Mouse (Mus musculus) heart, adult 8-10 months (tissue): ENCODE results near the gene Usf3. TPM values are rescaled to one million over a fixed set of nuclear protein-coding genes. Genes with fewer than 3 reads are reported as not detected.

ENCODE experiments used
- DNase-seq: peaks from one replicate; pipeline ENCODE4 v3.0.0; 2022; ENCODE audit warnings: low spot score
- total RNA-seq, 4 experiments: library from RNA; stranded (reverse); gene quantifications; 2 replicates each; pipeline ENCODE4 v1.2.4; 2022

Usf3 gene
- total RNA-seq, 4 experiments from 2014 or later = 15.6 to 22.2 (median 17.3) TPM

DNA sequence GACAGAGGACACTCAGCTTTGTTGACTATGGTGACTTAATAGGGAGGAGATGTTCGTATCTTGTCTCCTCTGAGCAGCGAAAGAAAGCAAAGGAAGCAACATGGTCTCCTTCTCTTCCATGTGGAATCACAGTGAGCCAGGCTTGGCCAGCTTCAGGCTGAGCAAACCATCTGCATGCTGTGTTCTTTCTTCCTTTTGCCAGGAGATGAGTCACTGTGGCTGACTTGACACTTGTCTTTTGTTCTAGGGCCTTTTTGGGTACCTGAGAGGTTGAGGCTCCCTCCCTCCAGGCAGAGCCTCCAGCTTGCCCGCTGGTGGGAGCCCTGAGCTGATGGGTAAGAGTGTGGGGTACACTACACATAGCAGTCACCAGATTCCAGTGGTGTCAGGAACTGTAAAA, 64.8 kb downstream of the Usf3 start:
- DNase-seq = no peak

DNA sequence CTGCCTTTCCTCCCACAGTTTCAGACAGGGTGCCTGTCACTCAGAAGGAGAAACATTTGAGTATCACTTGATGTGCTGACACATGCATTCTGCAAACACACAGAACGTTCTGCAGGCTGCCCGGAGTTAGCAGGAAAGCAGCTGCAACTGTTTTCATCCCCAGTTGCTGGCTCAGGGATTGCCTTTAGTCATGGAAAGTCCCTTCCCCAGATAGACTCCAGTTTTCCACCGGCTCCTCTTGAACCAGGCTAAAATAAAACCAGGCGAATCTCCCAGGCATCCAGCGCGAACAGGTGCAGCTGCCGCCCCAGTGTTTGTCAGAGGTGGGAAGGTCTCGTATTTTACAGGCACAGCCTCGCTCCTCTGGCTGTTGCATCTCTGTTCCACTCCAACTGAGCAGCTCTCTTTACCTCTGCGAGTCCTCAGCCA, 65.8 kb downstream of the Usf3 start:
- DNase-seq = no peak

DNA sequence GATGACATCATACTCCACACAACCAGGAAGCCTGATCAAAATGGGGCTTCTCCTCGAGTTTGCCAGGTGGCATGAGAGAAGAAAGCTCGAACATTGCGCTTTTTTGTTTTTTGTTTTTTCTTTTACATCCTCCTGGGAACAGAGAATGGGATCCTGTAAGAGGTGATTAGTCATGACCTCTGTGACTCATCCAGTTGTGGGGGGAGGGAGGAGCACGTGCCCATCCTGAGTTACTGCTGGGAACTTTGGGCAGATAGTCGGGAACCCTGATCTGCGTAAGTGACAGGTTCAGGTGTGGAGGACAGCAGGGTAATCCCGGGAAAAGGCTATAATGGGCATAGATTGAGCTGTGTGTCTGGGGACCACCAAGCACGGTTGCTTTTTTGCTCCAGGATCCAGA, 67.4 kb downstream of the Usf3 start:
- DNase-seq = no peak

DNA sequence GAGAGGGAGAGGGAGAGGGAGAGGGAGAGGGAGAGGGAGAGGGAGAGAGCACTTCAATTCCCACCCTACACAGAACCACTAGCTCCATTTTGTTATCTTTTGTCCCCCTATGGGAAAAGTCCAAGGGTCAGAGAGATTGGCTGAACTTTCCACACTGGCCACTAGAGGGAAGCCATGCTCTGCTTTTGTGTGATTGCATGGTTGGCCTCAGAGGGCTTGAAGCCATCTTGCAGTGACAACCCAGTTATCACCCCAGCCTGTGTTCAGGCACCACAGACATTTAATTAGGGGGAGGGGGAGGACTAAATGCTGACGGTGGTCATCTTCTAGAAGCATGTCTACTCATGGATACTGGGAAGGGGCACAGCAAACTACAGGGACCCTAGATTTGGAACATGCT, 69.6 kb downstream of the Usf3 start:
- DNase-seq = peak; percentile 76

DNA sequence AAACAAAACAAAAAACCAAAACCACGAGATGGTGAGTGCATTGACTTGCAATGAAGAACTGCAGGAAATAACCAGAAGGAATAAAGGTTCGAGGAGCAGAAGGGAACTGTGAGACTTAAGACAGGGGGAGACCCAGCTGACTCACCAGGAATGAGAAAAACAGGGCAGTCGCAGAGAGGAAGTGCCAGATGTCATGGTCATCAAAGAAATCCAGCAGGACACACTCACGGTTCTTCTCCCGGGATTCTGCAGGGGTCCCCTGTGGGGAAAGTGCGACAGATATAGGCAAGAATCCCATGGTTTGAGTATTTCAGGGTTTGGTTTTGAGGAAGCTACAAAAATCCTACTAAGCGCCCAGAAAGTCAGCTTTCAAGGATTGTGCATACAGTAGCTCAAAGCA, 70.3 kb downstream of the Usf3 start:
- DNase-seq = no peak

DNA sequence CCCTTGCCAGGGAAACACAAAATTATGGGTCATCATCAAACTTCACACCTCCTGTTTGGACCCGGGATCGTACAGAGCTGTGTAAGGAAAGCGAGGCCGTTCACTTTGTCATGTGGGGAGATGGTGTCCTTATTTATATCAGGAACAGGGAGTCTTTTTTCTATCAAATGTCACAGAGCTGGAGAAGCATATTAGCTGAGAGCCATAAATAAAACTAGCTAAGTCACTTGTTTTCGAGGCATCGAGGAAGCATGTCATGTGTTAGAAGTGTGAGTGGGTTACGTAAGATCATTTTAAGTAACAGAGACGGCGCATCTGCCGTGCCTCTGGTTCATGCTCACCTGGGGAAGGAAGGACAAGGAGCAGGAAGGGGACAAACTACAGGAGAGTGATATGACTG, 76.9 kb downstream of the Usf3 start:
- no peak for DNase-seq

DNA sequence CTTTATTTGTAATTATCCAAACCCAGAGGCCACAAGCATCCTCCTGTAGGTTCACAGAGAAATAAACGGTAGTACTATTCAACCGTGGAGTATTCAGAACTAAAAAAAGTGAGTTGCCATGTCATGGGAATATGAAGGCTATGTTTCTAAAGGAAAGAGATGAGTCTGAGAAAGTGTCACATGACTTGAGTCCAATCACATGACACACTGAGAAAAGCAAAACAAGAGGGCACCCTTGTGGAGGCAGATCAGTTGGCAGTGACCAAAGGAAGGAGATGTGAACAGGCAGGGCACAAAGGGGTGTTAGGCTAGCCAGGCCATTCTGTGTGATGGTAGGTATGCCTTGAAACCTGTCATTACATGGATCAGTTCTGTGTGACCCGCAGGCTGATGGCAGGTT, 79.7 kb downstream of the Usf3 start:
- DNase-seq = no peak

DNA sequence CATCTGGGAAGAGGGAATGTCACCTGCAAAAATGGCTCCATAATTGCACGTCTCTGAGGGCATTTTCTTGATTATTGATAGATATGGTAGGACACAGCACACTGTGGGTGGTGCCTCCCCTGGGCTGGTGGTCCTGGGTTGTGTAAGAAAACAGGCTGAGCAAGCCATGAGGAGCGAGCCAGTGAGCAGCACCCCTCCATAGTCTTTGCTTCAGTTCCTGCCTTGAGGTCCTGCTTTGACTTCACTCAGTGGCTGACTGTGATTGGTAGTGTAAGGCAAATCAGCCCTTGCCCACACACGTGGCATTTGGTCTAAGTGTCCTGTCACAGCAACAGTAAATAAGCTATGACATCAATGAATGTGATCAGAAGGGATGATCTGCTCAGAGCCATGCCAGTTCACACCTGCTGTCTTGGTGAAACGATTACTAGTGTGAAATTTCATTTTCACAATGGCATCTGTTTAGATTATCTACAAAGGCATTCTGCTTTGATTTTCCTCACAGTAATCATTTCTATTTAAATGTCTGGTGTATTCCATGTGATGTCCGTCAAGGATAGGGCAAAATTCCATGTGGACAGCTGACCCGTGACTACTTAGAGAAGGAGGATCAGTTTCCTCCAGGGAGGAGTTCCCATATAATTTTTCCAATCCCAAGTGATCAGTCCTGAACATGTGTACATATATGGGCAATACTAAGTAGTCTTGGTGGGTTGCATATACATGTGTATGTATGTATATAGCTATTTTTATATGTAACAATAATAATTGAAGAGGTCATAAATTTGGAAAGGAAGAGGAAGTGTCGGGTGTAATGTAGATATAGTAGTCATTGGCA, 81.0 kb downstream of the Usf3 start:
- DNase-seq = no peak

DNA sequence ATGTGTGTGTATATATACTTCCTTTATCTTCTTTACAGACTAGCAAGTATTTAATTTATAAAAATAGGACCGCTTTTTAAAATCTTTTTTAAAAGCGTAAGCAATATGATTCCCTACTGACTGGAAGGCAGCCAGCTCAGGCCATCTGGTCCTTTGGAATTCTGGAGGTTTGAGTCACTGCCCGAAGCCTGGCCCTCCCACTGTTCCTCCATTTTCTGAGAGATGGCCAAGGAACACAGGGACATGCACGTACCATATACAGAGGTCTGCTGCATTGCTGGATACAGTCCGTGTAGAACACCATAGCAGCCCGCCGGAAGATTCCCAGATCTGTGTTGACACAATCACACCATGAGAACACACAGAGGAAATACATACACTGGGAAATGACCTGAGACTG, 81.7 kb downstream of the Usf3 start:
- peak; percentile 60 for DNase-seq

DNA sequence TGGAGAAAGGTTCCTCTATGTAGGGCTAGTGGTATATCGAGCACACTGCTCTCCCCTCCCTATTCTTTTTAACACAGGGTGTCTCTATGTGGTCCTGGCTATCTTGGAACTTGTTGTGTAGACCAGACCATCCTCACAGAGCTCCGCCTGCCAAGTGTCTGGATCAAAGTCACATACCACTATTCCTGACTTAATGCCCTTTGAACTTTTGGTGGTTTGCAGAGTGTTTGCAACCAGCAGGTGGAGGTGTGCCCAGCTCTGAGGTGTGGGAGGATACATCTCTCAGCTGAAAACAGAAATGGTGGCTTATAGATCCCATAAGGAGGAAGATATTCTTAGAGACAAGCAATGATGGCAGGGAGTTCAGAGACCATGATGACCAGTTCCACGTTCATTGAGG, 84.4 kb downstream of the Usf3 start:
- no peak for DNase-seq

DNA sequence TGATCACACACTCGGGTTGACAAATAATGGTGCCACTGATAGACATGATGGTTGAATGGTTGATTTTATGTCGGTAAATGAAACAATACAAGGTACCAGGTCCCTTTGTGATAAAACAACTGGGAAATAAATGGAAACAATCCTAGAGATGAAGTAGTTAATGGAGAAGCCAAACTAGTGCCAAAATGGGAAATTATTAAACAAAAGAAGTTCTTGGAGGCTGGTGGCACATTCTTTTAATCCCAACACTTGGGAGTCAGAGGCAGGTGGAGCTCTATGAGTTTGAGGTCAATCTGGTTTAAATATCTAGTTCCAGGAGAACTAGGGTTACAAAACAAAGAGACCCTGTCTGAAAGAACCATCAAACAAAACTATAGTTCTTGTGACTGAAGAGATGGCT, 91.9 kb downstream of the Usf3 start:
- DNase-seq = no peak

DNA sequence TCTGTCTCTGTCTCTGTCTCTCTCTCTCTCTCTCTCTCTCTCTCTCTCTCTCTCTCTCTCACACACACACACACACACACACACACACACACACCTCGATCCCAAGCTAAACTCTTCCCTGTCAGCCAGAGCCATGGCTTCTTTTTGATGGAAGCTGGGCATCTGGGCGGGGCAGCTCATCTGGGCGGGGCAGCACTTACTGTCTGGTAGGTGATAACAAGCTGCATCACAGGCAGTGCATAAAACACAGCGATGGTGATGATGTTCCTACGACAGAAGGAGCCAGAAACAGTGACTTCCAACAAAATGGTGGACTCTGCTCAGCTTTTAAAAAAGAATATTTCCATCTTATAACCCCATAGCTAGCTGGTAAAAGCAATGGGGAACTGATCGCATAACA, 92.5 kb downstream of the Usf3 start:
- DNase-seq = no peak

DNA sequence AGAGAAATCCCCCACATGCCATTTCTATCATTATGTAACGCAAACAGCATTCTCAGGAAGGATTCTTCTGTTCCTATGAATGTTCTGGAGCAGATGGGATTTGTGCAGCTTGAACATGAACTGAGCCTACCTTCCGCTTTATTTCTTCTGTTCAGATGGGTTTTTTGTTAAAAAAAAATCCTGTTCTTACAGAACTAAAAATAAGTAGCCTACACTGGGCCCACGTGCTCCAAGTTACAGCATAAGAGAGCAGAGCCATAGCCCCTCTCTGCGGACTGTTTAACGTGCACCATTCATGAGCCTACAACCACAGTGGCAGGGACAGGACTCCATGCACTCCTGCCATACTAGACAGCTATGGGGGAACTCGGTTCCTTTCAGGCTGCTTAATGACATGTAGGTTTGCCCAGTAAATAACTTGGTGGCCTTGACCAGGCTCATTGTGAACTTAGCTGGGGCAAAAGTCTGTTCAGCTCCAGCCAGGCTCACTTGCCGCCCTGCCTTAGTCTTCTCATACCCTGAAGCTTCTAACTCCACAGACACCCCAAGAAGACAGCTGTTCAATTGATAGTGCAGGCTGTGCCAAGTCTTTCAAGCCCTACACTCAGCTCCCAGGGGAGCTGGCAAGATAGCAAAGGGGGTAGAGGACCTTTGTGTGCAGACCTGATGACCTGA, 95.6 kb downstream of the Usf3 start:
- DNase-seq = no peak

DNA sequence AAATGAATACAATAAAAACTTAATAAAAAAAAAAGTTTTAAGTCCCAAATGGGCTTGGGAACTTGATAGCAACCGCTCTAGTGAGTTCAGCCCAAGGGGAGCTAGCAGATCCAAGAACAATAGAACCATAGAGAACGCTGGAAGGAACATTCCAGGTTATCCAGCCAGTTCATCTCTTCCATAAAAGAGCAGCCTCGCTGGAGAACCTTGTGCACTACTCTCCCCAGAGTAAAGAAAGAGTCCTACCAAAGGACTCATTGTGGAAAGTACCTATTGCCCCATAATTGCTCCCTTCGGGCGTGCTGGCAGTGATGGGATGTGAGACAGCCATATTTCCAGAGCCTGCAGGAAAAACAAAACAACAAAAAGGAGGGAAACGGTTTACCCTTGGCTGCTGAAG, 96.5 kb downstream of the Usf3 start:
- DNase-seq = no peak

DNA sequence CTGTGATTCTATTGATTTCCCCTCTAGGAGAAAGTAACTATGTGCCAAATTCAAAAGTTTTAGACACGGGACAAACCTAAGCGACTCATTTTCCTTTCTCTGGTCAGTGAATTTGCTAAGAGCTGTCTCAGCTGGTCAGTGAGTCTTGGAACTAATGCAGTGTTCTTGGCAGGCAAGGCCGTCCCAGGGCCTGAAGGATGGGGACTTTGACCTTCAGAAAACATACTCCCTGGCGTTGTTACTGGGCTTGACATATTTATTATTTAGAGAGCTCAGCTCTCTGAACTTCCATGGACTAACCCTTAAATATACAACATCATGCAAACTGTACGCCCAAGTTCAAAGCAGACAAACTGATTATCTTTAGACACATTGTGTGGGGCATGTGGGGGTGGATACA, 97.6 kb downstream of the Usf3 start:
- peak; percentile 26 for DNase-seq

DNA sequence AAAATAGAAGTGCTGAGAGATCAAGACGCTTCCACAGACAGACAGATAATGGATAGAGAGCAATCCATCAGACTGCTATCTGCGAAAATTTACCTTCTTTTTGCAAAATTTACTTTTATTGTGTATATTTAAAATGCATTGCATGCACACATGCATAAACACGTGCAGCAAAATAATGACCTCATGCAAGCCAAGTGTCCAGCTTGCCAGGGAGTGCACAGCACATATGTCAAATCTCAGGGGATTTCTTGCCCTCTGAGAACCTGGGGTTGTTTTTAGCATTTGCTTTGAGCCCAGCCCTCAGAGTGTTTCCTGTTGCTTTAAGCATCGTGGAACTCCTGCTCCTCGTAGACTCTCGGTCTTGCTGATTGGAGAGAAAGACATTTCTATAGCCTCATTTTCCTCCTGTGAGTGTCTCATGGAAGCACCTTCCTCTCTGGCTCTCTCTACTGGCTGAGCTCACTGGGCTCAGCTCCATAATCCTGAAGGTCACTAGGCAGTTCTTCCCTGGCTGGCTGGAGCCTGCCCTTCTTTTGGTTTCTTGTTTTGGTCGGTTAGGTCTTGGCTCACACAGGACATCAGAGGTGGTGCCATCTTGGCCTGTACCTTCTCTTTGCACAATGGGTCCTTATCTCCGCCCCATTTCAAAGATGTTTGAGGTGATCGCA, 98.5 kb downstream of the Usf3 start:
- DNase-seq = peak; percentile 13

Other genes starting within 250 kb of the Usf3 start
- gene Qtrt2, start 246.4 kb upstream of the Usf3 start, total RNA-seq = 10 to 100 TPM in 3 of 4 experiments, 1 to 10 TPM in 1; 6.4 to 16.6 (median 13.0) TPM
- gene Zdhhc23, start 193.5 kb upstream of the Usf3 start, total RNA-seq = under 1 TPM; 0.33 to 0.57 (median 0.40) TPM
- under 1 TPM; 0.35 to 0.79 (median 0.62) TPM for gene Gramd1c, start 109.9 kb upstream of the Usf3 start, total RNA-seq
- gene Atp6v1a, start 33.5 kb upstream of the Usf3 start, total RNA-seq = 10 to 100 TPM; 20.2 to 26.2 (median 24.9) TPM
- 10 to 100 TPM; 54.3 to 58.7 (median 55.4) TPM for gene Naa50, start 33.4 kb upstream of the Usf3 start, total RNA-seq
- under 1 TPM; 0.37 to 0.49 (median 0.41) TPM for gene Sidt1, start 159.9 kb downstream of the Usf3 start, total RNA-seq
- gene Spice1, start 173.9 kb downstream of the Usf3 start, total RNA-seq = 10 to 100 TPM in 1 of 4 experiments, 1 to 10 TPM in 3; 6.5 to 10.2 (median 9.0) TPM
- not detected for gene Cfap44, start 221.6 kb downstream of the Usf3 start, total RNA-seq